8 mouse cellular contexts compared by ENCODE assay signal in the genomic region with DNA sequence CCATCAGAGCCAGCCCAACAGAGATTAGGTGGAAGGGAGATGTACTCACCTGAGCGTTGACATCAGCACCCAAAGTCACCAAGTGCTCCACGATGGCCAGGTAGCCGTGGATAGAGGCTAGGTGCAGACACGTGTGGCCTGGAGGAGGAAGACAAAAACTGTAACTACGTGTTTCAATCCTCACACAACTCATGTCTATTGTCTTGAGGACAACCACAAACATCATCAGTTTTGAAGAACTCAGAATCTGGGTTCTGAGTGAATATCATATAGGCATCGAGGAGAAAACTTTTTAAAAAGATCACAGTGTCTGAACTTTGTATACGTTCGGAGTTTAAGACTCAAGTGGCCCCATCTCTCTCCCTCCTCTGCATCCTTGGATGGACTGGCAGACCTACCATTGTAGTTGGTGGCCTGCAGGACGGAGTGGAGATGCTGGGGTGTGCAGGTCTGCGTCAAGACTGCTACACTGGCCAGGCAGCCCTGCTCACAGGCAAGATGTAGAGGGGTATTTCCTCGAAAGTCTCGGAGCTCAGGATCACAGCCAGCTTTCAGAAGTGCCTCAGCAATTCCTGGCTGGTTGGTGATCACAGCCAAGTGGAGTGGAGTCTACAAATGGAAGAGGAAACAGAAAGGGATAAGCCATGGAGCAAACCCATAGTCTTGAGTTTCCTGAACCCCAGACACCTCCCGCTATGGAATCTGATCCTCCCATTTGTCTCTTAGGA. TPM values are rescaled to one million over a fixed set of nuclear protein-coding genes. Genes with fewer than 3 reads are reported as not detected.
DNase-seq lines count a peak whose midpoint lies in the region; ATAC-seq and TF ChIP-seq lines count a peak whose summit lies in the region.

No protein-coding gene starts in this region.

- H3K27ac ChIP-seq in gastrocnemius, adult 2 months = peak overlapping the region; percentile 100
- peak overlapping the region; percentile 99; the same call in 1 of the 2 replicates for H3K27ac ChIP-seq in forebrain, embryonic 12.5 days
- no peak overlapping the region for H3K27ac ChIP-seq in hindbrain, embryonic 11.5 days (ENCODE audit: low read depth, low read length)
- peak overlapping the region; percentile 80 for H3K27ac ChIP-seq in liver, embryonic 16.5 days (ENCODE audit: low read length)

- H3K4me2 ChIP-seq in forebrain, embryonic 12.5 days = peak overlapping the region; percentile 73
- H3K4me2 ChIP-seq in hindbrain, embryonic 11.5 days (replicated peaks; ENCODE audit: low read depth, low read length) = peak overlapping the region; percentile 78
- H3K4me2 ChIP-seq in liver, embryonic 16.5 days (ENCODE audit: low read depth, low read length) = peak overlapping the region; percentile 95

- no peak for ATAC-seq in forebrain, embryonic 12.5 days (ENCODE audit: low FRiP score)
- no peak for ATAC-seq in hindbrain, embryonic 11.5 days (ENCODE audit: low FRiP score)
- no peak for ATAC-seq in liver, embryonic 16.5 days (ENCODE audit: low read depth)

- WGBS in forebrain, embryonic 12.5 days = 86% methylated on average over 13 of the region's 13 CpGs
- 88% methylated on average over 13 of the region's 13 CpGs for WGBS in hindbrain, embryonic 11.5 days
- 77% methylated on average over 13 of the region's 13 CpGs for WGBS in liver, embryonic 16.5 days (ENCODE audit: insufficient replicate concordance)

- intact Hi-C loops in gastrocnemius, adult 2 months (cut with DNase I) = loop anchor here (2.0 kb wide), 1 partner anchor 44 kb away; no protein-coding TSS in a partner anchor

- peak; percentile 78 for DNase-seq in gastrocnemius, adult 2 months
- DNase-seq in gastrocnemius, postnatal 10 days = no peak
- peak; percentile 40 for DNase-seq in Muller cell, postnatal 12 days (ENCODE audit: inconsistent ontology term)
- no peak for DNase-seq in hindbrain, embryonic 11.5 days (ENCODE audit: low spot score)
- DNase-seq in skeletal muscle tissue, adult 2 months (ENCODE audit: low read depth, low spot score) = peak; percentile 75
- DNase-seq in urinary bladder, adult 18-20 months (ENCODE audit: low spot score in 2 of 2) = no peak

- no peaks in the 10 kb centered on the region; the same call in 1 of the 2 replicates for H3K27me3 ChIP-seq in forebrain, embryonic 12.5 days
- no peaks in the 10 kb centered on the region for H3K27me3 ChIP-seq in hindbrain, embryonic 11.5 days (ENCODE audit: control insufficient read depth, insufficient read depth, low read length)
- 0 out of 2 replicates have a peak, but pooled peaks cover 3% of the 10 kb centered on the region for H3K27me3 ChIP-seq in liver, embryonic 16.5 days (ENCODE audit: control insufficient read depth, insufficient read depth, low read depth, low read length)

- TF ChIP-seq CTCF in gastrocnemius, adult 2 months (IDR thresholded peaks at IDR 0.05) = no peak

- H3K4me3 ChIP-seq in gastrocnemius, adult 2 months = peak overlapping the region; percentile 93
- H3K4me3 ChIP-seq in forebrain, embryonic 12.5 days (replicated peaks) = peak overlapping the region; percentile 89
- H3K4me3 ChIP-seq in hindbrain, embryonic 11.5 days (ENCODE audit: low read depth, low read length) = peak overlapping the region; percentile 85
- peak overlapping the region; percentile 90 for H3K4me3 ChIP-seq in liver, embryonic 16.5 days (ENCODE audit: low read depth, low read length)

- H3K36me3 ChIP-seq in forebrain, embryonic 12.5 days (replicated peaks) = peaks cover 32% of the 10 kb centered on the region
- no peaks in the 10 kb centered on the region for H3K36me3 ChIP-seq in hindbrain, embryonic 11.5 days (ENCODE audit: control insufficient read depth, insufficient read depth, low read length)
- peaks cover 11% of the 10 kb centered on the region for H3K36me3 ChIP-seq in liver, embryonic 16.5 days (ENCODE audit: control insufficient read depth, insufficient read depth)

- H3K4me1 ChIP-seq in forebrain, embryonic 12.5 days = peaks cover 25% of the 10 kb centered on the region
- no peaks in the 10 kb centered on the region for H3K4me1 ChIP-seq in hindbrain, embryonic 11.5 days (replicated peaks; ENCODE audit: control insufficient read depth, insufficient read depth, low read length)
- peaks cover 23% of the 10 kb centered on the region for H3K4me1 ChIP-seq in liver, embryonic 16.5 days (ENCODE audit: control insufficient read depth, low read depth, low read length)

- H3K9ac ChIP-seq in forebrain, embryonic 12.5 days = peak overlapping the region; percentile 92
- no peak overlapping the region for H3K9ac ChIP-seq in hindbrain, embryonic 11.5 days (ENCODE audit: low read depth, low read length)
- H3K9ac ChIP-seq in liver, embryonic 16.5 days (ENCODE audit: low read depth, low read length) = peak overlapping the region; percentile 88

- H3K9me3 ChIP-seq in forebrain, embryonic 12.5 days = no peaks in the 10 kb centered on the region
- H3K9me3 ChIP-seq in hindbrain, embryonic 11.5 days (ENCODE audit: control insufficient read depth, low read length) = no peaks in the 10 kb centered on the region
- H3K9me3 ChIP-seq in liver, embryonic 16.5 days (replicated peaks; ENCODE audit: control insufficient read depth, low read length) = no peaks in the 10 kb centered on the region

RNA-seq across cellular contexts. Expression of a gene that starts 1.6 kb away (rescaled TPM):
- total RNA-seq in gastrocnemius, adult 2 months (2021) = 10 to 100 TPM; 26.3 to 66.2 TPM
- 10 to 100 TPM; 24.8 to 38.1 TPM for total RNA-seq in gastrocnemius, postnatal 10 days (2021)
- 36.4 and 39.6 TPM in 2 replicates for polyA plus RNA-seq in forebrain, embryonic 12.5 days (2016; fragmentation: Nextera tagmentation; extraction: Ambion mirVana)
- 43.3 and 46.9 TPM in 2 replicates for polyA plus RNA-seq in hindbrain, embryonic 11.5 days (2014; fragmentation: Nextera tagmentation; extraction: Ambion mirVana)
- polyA plus RNA-seq in liver, embryonic 16.5 days (2015; fragmentation: Nextera tagmentation; extraction: Ambion mirVana) = 19.8 and 24.5 TPM in 2 replicates

Comparison
In these comparisons a context has a peak if more than half of its experiments do, and no peak if none do; other contexts are left out.
1. DNase-seq: peak in gastrocnemius, adult 2 months (single experiment), Muller cell, postnatal 12 days (single experiment) and skeletal muscle tissue, adult 2 months (single experiment); none in gastrocnemius, postnatal 10 days (single experiment), hindbrain, embryonic 11.5 days (single experiment) and urinary bladder, adult 18-20 months (0 of 2).
2. Peak in every context shown above with its lines, with median percentiles within 50 percentile points of each other: H3K4me3 ChIP-seq and H3K4me2 ChIP-seq.